Mouse (Mus musculus): ENCODE data around the gene Tomm6. TPM values are rescaled to one million over a fixed set of nuclear protein-coding genes. Genes with fewer than 3 reads are reported as not detected.
"Not testable (repeated sequence)": the region's sequence is repeated elsewhere in the genome, so short reads cannot be mapped to it uniquely, and the experiment has no call there.

Tomm6 gene
- polyA plus RNA-seq, 1 experiment = 101 TPM

GRCm38 (mm10) chr17:47663009-47663713 lies 25.0 kb downstream of the Tomm6 start:
- H3K4me3 ChIP-seq (replicated peaks; ENCODE audit: extremely low read depth, low read depth, low read length) = no peak overlapping the region
- WGBS = 70% methylated on average over 9 of the region's 9 CpGs
- TF ChIP-seq CTCF (IDR thresholded peaks at IDR 0.05; ENCODE audit: insufficient read depth, low read length) (no peak), POLR2A (IDR thresholded peaks at IDR 0.05; ENCODE audit: borderline replicate concordance, extremely low read depth, low read depth, low read length) (no peak)

GRCm38 (mm10) chr17:47658741-47659243 lies 29.4 kb downstream of the Tomm6 start:
- Histone ChIP-seq H3K4me1 (ENCODE audit: control insufficient read depth, insufficient read depth, low read length) (no peaks in the 10 kb centered on the region; the same call in 1 of the 2 replicates), H3K4me3 (replicated peaks; ENCODE audit: extremely low read depth, low read depth, low read length) (no peak overlapping the region)
- TF ChIP-seq POLR2A (IDR thresholded peaks at IDR 0.05; ENCODE audit: borderline replicate concordance, extremely low read depth, low read depth, low read length) (no peak), CTCF (IDR thresholded peaks at IDR 0.05; ENCODE audit: insufficient read depth, low read length) (no peak)
- no peak for DNase-seq
- WGBS = 55% methylated on average over 3 of the region's 3 CpGs

More at GRCm38 (mm10) chr17:47663009-47663713, 25.0 kb downstream of the Tomm6 start:
- no peak for DNase-seq
- peaks cover 3% of the 10 kb centered on the region for H3K4me1 ChIP-seq (ENCODE audit: control insufficient read depth, insufficient read depth, low read length)

GRCm38 (mm10) chr17:47657901-47658300 lies 30.3 kb downstream of the Tomm6 start:
- 65% methylated on average over 4 of the region's 4 CpGs for WGBS
- no peak for TF ChIP-seq CTCF (IDR thresholded peaks at IDR 0.05; ENCODE audit: insufficient read depth, low read length)
- TF ChIP-seq POLR2A (IDR thresholded peaks at IDR 0.05; ENCODE audit: borderline replicate concordance, extremely low read depth, low read depth, low read length) = no peak

GRCm38 (mm10) chr17:47655697-47656096 lies 32.5 kb downstream of the Tomm6 start:
- no peak for DNase-seq
- 58% methylated on average over 5 of the region's 5 CpGs for WGBS
- no peaks in the 10 kb centered on the region for H3K4me1 ChIP-seq (ENCODE audit: control insufficient read depth, insufficient read depth, low read length)

More at GRCm38 (mm10) chr17:47657901-47658300, 30.3 kb downstream of the Tomm6 start:
- DNase-seq = no peak
- no peak overlapping the region for H3K4me3 ChIP-seq (replicated peaks; ENCODE audit: extremely low read depth, low read depth, low read length)
- H3K4me1 ChIP-seq (ENCODE audit: control insufficient read depth, insufficient read depth, low read length) = no peaks in the 10 kb centered on the region; the same call in 1 of the 2 replicates

GRCm38 (mm10) chr17:47654346-47654745 lies 33.8 kb downstream of the Tomm6 start:
- not testable (repeated sequence) for DNase-seq; H3K4me1 ChIP-seq (ENCODE audit: control insufficient read depth, insufficient read depth, low read length); H3K4me3 ChIP-seq (replicated peaks; ENCODE audit: extremely low read depth, low read depth, low read length)
- 95% methylated on average over 8 of the region's 8 CpGs for WGBS

More at GRCm38 (mm10) chr17:47655697-47656096, 32.5 kb downstream of the Tomm6 start:
- H3K4me3 ChIP-seq (replicated peaks; ENCODE audit: extremely low read depth, low read depth, low read length) = no peak overlapping the region
- TF ChIP-seq POLR2A (IDR thresholded peaks at IDR 0.05; ENCODE audit: borderline replicate concordance, extremely low read depth, low read depth, low read length) = no peak
- no peak for TF ChIP-seq CTCF (IDR thresholded peaks at IDR 0.05; ENCODE audit: insufficient read depth, low read length)

GRCm38 (mm10) chr17:47651953-47652352 lies 36.2 kb downstream of the Tomm6 start:
- DNase-seq = no peak
- TF ChIP-seq POLR2A (IDR thresholded peaks at IDR 0.05; ENCODE audit: borderline replicate concordance, extremely low read depth, low read depth, low read length) = no peak
- TF ChIP-seq CTCF (IDR thresholded peaks at IDR 0.05; ENCODE audit: insufficient read depth, low read length) = no peak
- WGBS = 77% methylated on average over 2 of the region's 2 CpGs
- H3K4me3 ChIP-seq (replicated peaks; ENCODE audit: extremely low read depth, low read depth, low read length) = no peak overlapping the region
- no peaks in the 10 kb centered on the region for H3K4me1 ChIP-seq (ENCODE audit: control insufficient read depth, insufficient read depth, low read length)

- no peak for DNase-seq
- WGBS = 65% methylated on average over 4 of the region's 4 CpGs
- TF ChIP-seq CTCF (IDR thresholded peaks at IDR 0.05; ENCODE audit: insufficient read depth, low read length) = no peak
- TF ChIP-seq POLR2A (IDR thresholded peaks at IDR 0.05; ENCODE audit: borderline replicate concordance, extremely low read depth, low read depth, low read length) = no peak
- Histone ChIP-seq H3K4me3 (replicated peaks; ENCODE audit: extremely low read depth, low read depth, low read length) (no peak overlapping the region), H3K4me1 (ENCODE audit: control insufficient read depth, insufficient read depth, low read length) (no peaks in the 10 kb centered on the region)
Measured at GRCm38 (mm10) chr17:47648966-47649365, 39.2 kb downstream of the Tomm6 start.

GRCm38 (mm10) chr17:47646683-47647082 lies 41.5 kb downstream of the Tomm6 start:
- peak; percentile 68 for DNase-seq
- Histone ChIP-seq H3K4me1 (ENCODE audit: control insufficient read depth, insufficient read depth, low read length) (no peaks in the 10 kb centered on the region), H3K4me3 (replicated peaks; ENCODE audit: extremely low read depth, low read depth, low read length) (no peak overlapping the region)
- WGBS = 67% methylated on average over 1 of the region's 1 CpGs
- TF ChIP-seq POLR2A (IDR thresholded peaks at IDR 0.05; ENCODE audit: borderline replicate concordance, extremely low read depth, low read depth, low read length) = no peak
- peak; percentile 36; the same call in 1 of the 2 replicates for TF ChIP-seq CTCF (IDR thresholded peaks at IDR 0.05; ENCODE audit: insufficient read depth, low read length)

GRCm38 (mm10) chr17:47642992-47643391 lies 45.2 kb downstream of the Tomm6 start:
- no peak for DNase-seq
- TF ChIP-seq CTCF (IDR thresholded peaks at IDR 0.05; ENCODE audit: insufficient read depth, low read length) (no peak), POLR2A (IDR thresholded peaks at IDR 0.05; ENCODE audit: borderline replicate concordance, extremely low read depth, low read depth, low read length) (no peak)
- Histone ChIP-seq H3K4me1 (ENCODE audit: control insufficient read depth, insufficient read depth, low read length) (no peaks in the 10 kb centered on the region), H3K4me3 (replicated peaks; ENCODE audit: extremely low read depth, low read depth, low read length) (no peak overlapping the region)
- WGBS = 83% methylated on average over 2 of the region's 2 CpGs

Other genes with a start within 250 kb of the Tomm6 start
- gene Taf8, start 186.1 kb downstream of the Tomm6 start, polyA plus RNA-seq (2012; rRNA removed) = 25.7 and 32.2 TPM in 2 replicates
- 202 and 229 TPM in 2 replicates for gene Ccnd3, start 183.3 kb downstream of the Tomm6 start, polyA plus RNA-seq (2012; rRNA removed)
- gene Bysl, start 76.9 kb downstream of the Tomm6 start, polyA plus RNA-seq (2012; rRNA removed) = 7.4 and 9.8 TPM in 2 replicates
- 20.0 and 27.3 TPM in 2 replicates for gene Med20, start 76.8 kb downstream of the Tomm6 start, polyA plus RNA-seq (2012; rRNA removed)
- gene Gm20517, start 76.8 kb downstream of the Tomm6 start, polyA plus RNA-seq (2012; rRNA removed) = 0.45 and 0.52 TPM in 2 replicates
- 6.4 and 6.7 TPM in 2 replicates for gene Usp49, start 57.7 kb downstream of the Tomm6 start, polyA plus RNA-seq (2012; rRNA removed)
- gene Frs3, start 644 bp upstream of the Tomm6 start, polyA plus RNA-seq (2012; rRNA removed) = 15.2 and 17.2 TPM in 2 replicates
- gene Gm21981, start 6.1 kb upstream of the Tomm6 start, polyA plus RNA-seq (2012; rRNA removed) = 0.72 and 0.87 TPM in 2 replicates
- gene Prickle4, start 6.3 kb upstream of the Tomm6 start, polyA plus RNA-seq (2012; rRNA removed) = 3.3 and 3.9 TPM in 2 replicates
- gene Pgc, start 38.5 kb upstream of the Tomm6 start, polyA plus RNA-seq (2012; rRNA removed) = 1.9 and 2.0 TPM in 2 replicates
- 43.4 and 51.1 TPM in 2 replicates for gene Tfeb, start 48.6 kb upstream of the Tomm6 start, polyA plus RNA-seq (2012; rRNA removed)
- 38.8 and 51.1 TPM in 2 replicates for gene Mdfi, start 146.3 kb upstream of the Tomm6 start, polyA plus RNA-seq (2012; rRNA removed)
- 100 and 117 TPM in 2 replicates for gene Foxp4, start 236.3 kb upstream of the Tomm6 start, polyA plus RNA-seq (2012; rRNA removed)